Mouse (Mus musculus): ENCODE measurements around the gene Anp32e.
"Not testable (repeated sequence)": the region's sequence is repeated elsewhere in the genome, so short reads cannot be mapped to it uniquely, and the experiment has no call there.

Anp32e gene

DNA sequence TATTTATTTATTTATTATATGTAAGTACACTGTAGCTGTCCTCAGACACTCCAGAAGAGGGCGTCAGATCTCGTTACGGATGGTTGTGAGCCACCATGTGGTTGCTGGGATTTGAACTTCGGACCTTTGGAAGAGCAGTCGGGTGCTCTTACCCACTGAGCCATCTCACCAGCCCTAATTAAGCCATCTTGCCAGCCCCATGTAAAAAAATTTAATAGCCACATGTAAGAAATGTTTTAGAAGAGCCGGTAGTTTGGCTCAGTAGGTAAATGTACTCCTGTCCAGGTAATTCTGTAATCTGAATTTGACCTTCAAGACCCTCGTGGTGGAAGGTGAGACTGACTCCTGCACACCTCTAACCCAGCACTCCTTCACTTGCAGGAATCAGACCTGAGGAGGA is 41.6 kb downstream of the Anp32e start:
- DNase-seq (ENCODE audit: extremely low spot score, low read depth, low spot score), result not testable (repeated sequence)

DNA sequence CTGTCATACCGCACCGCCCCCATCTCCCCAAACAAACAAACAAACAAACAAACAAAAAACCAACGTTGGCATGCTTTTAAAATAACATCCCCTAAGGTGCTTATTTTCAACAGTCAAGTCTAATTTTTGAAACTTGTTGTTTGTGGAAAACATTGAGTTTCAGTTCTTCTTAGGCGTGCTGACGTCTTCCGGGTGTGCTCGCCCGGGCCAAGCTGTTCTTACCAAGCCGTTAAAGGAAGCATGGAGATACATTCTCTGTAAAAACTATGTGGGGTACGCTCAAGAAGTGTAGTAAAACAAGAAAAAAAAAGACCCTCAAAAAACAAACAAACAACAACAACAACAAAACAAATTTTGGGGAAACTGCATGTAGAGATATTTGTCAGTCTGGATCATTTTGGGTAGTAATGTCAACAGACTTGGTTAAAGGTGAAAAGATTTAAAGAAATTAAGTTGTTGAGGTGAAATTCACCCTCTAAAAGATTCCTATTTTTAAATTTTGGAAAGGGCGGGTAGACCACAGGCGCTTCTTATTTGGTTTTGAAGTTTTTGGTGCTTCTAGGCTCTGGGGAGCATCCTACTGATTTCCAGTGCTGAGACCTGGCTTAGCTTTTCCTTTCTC is 43.3 kb downstream of the Anp32e start:
- DNase-seq (ENCODE audit: extremely low spot score, low read depth, low spot score), result no peak

DNA sequence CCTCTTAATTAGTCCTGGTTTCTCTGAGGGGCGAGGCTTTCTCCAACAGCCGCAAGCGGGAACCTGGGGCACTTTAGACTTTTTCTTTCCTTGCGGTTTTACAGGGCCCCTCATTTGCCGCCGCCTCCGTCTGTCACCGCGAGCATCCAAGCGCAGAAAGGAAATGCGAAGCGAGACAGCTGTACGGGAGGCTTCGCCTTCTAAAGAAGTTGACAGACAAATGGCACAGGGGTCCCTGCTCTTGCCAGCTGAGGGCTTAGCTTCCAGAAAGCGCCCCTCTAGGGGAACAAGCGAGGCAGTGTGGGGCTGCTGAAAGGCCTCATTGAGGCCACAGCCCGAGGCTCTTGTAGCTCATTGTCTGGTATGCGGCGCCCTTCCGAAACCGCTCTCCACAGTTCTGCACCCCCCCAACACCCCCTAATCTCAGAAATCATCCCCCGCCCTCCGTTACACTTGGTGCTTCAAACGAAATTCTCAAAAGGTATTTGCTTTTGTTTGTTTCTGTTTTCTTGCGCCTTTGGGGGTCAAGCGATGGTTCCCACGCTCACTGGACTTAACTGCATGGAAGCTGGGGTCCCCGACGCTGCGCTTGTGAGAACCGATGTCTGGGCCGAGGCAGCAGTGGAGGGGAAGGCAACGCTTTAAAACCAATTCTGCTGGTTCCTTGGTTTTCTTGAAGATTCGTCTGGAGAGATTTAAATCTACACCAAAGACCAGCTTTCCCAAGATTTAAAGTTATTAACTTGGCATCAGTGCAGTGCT is 44.0 kb downstream of the Anp32e start:
- DNase-seq (ENCODE audit: extremely low spot score, low read depth, low spot score), result no peak

DNA sequence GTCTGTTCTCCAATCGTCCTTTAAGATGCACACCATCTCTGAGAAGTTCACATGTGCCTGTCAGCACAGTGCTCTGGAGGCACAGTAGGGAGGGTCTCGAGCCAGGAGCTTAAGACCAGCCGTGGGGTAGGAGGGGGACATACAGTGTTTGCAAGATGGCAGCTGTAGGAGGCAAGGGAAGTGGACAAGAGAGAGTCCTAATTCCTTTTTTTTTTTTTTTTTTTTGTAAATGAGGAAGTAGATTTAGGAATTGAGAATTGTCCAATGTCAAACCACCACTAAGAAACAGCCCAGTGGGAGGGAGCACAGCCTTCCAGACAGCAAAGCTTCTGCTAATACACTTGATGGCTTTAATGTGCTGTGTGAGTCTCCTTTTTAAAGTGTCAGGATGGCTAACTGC is 48.0 kb downstream of the Anp32e start:
- DNase-seq (ENCODE audit: extremely low spot score, low read depth, low spot score), result no peak

DNA sequence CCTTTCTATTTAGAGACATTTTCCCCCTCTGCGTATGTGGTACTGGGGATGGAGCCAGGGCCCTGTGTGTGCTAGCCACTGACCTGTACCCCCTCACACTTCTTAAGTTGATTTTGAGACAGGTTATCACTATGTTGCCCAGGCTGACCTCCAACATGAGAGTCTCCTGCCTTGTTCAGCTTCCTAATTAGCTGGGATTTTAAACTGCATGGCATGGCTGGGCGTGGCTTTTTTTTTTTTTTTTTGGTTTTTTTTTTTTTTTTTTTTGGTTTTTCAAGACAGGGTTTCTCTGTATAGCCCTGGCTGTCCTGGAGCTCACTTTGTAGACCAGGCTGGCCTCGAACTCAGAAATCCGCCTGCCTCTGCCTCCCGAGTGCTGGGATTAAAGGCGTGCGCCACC is 48.5 kb downstream of the Anp32e start:
- not testable (repeated sequence) for DNase-seq (ENCODE audit: extremely low spot score, low read depth, low spot score)

DNA sequence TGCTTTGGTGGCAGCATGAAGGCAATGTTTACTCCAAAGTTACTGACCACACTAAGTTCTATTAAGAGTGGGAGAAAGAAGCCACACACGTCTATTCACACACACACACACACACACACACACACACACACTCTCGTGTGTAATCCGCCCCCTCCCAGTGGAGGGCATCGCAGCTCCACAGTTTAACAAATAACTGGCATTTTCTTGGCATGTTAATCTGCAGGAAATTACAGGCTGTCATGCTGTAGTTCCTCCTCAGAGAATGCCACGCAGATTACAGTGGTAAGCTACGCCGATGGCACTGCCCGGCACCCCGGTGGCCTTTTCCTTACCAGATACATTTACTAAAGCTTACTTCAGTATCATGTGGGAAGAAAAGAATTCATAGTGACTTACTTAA is 49.2 kb downstream of the Anp32e start:
- DNase-seq (ENCODE audit: extremely low spot score, low read depth, low spot score), result no peak

DNA sequence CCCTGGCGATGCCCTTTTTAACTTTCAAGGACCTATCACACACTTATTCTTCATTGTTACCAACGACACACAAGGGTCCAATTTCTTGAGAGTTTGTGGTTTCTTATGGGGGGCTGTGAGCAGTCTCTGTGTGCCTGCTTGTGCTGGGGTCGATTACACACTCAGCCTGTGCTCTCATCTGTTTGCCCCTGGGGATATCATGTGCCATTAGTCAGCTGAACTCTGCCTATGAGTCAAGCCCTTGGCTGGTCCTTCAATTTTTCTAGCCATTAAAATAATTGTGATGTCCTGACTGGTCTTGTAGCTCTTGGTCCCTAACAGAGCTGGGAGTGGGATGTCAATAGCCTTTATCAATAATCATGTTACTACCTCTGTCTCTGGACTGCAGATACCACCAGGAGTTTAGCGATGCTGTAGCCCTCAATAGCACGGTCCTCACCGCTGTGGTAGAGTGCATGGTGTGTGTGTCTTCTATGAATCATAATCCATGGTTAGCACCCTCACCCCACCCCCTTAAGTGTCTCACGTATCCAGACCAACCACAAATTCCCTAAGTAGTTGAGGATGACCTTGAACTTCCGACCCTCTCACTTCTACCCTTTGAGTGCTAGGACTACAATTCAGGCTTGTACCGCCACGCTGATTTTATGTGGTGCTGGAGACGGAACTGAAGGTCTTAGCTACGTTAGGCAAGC is 51.4 kb downstream of the Anp32e start:
- no peak for DNase-seq (ENCODE audit: extremely low spot score, low read depth, low spot score)

DNA sequence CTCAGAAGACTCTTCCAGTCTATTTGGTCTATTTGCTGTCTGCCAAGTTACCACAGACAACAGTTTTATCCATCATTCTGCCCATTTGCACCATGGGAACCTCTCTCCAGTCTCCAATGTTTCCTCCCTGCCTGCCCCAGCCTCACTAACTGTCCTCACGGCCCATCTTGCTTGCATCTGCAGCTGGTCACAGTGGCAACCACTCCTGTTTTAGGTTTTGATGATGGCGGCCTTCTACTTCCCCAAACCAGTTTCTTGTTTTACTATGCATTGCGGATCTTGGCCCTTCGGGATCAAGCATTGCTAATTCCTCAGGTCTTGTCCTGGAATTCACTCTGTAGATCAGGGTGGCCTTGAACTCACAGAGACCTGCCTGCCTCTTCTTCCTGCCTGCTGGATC is 53.1 kb downstream of the Anp32e start:
- no peak for DNase-seq (ENCODE audit: extremely low spot score, low read depth, low spot score)

DNA sequence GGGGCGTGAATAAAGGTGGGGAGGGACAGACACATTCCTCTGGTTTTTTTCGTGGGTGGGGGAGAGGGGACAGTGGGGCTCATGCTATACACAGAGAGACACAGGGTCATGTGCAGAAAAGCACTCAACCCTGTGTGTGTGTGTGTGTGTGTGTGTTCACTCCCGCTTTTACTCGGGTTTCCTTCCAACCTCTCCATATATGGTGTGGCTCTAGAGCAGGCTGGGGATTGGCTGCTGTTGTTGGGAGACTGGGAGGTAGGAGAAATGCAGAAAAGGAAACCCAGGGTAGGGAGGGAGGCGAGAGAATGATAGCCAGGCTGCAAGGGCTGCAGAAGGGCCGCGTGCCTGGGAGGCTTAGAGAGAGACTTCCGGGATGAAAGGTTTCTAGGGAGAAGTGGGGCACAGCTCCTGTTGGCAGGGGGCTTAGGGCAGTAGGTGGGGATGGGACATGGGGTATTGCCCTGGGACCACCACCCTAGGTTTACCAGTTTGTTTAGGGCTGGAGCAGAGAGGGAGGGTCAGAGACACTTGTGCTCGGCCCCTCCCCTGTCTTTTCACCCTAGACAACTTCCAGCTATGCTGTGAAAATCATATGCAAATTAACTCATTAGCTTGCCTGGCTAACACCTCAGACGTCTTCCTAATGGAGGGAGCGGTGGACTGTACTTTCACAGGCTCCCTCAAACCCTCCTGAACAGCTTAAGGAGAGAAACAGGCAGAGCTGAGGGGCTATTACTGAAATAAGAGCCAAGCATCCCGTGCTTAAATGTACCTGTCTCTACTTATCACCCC is 56.4 kb downstream of the Anp32e start:
- no peak for DNase-seq (ENCODE audit: extremely low spot score, low read depth, low spot score)

DNA sequence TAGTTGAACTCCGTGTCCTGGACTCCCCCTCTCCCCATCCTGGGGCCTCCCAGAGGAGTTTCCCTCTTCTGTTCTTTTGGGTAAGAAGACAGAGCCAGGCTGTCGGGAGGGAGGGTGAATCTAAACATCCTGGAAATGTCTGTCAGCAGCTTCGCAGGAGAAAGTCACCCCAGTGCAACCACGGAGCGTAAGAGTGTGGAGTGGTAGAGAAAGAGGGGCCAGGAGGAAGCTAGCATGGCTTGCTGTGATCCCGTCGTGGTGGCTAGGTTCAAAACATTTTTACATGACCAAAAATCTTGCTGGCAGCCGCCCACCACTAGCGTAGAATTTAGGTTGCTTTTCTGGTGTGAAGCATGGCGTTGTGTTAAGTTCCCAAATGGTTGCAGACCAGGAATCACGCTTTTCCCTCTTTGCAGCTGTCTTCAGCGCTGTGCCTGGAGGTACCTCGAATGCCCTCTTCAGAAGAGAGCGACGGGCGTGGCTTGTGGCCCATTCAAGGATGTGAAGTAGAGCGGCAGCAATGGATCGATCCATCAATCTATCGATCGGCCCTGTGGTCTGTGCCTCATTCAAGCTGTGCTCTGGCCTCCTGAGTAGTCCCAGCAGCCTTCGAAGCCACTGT is 57.1 kb downstream of the Anp32e start:
- DNase-seq (ENCODE audit: extremely low spot score, low read depth, low spot score), result no peak

DNA sequence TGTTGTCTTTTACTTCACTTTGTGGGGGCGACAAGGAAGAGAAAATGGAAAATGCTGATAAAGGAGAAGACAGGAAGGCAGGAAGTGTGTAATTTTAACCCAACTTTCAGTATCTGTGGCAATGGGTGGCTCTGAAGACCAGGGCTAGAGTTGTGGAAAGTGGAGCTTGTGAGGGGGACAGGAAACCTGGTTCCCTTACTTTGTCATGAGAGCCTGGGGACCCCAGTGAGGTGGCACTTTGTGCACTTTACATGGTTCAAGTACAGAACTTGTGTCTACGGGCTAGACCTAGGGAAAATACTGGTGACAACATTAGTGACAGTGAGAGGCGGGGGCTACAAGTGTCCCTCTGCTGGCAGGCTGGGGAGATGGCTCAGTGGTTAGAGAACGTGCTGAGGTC is 57.9 kb downstream of the Anp32e start:
- DNase-seq (ENCODE audit: extremely low spot score, low read depth, low spot score), result no peak

DNA sequence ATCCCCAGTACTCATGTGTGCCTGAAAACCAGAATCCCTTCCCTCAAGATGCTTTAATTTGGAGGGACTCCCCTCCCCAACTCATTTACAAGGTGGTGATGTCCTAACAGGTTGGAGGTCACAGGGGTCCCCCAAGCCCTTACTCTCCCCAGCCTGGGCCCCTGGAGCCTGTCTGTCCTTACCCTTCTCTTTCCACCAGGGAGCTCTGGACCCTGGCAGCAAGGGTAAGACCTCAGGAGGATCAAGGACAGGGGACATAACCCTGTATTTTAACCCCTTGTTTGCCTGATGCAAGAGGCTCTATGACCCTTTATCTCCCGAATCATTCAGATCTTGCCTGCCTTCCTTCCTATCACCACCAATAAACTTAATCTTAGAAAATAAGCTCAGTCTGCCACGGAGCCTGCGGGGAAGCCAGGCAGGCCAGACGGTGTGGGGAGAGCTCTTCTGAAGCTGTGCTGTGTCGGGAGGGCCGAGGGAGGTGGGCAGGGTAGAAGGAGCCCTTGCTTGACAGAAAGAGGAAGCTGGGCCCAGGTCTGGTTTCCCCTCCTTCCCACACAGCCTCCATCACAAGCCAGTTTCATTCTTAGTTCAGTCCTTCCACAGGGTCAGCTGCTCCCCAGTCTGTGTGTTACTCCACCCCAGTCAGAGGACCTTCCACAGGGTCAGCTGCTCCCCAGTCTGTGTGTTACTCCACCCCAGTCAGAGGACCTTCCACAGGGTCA is 58.5 kb downstream of the Anp32e start:
- DNase-seq (ENCODE audit: extremely low spot score, low read depth, low spot score), result no peak

DNA sequence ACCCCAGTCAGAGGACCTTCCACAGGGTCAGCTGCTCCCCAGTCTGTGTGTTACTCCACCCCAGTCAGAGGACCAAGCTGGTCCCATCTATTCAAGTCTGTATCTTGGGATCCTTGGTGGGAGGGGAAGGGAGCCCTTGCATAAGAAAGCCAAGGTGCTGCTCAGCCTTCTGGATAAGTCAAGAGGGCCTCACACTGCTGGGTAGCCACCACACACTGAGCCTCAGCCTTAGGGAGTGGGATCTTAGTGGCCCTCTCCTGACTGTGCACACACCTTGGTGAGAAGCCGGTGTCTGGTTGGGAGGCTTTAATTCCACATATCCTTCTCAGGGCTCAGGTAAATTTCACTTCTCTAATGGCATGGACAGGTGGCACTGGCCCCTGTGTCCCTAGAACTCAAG is 59.1 kb downstream of the Anp32e start:
- DNase-seq (ENCODE audit: extremely low spot score, low read depth, low spot score), result no peak

DNA sequence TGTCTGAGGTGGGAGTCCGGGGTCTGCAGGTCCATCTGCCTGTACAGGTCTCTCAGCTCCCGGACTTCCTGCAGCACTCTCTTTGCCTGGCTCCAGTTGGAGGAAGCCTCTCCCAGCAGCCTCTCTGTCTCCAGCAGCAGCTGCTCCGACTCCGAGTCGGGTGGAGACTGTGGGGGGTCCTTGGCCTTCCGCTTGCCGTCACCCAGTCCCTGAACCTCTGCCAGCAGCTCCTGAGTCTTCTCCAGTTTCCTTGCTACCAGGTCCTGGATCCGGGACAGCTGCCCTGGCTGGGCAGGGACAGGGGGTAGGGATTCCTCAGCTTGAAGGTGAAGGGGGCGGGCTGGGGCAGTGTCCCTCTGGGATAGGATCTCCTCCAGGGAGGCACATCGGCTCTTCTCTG is 59.9 kb downstream of the Anp32e start:
- DNase-seq (ENCODE audit: extremely low spot score, low read depth, low spot score), result no peak

DNA sequence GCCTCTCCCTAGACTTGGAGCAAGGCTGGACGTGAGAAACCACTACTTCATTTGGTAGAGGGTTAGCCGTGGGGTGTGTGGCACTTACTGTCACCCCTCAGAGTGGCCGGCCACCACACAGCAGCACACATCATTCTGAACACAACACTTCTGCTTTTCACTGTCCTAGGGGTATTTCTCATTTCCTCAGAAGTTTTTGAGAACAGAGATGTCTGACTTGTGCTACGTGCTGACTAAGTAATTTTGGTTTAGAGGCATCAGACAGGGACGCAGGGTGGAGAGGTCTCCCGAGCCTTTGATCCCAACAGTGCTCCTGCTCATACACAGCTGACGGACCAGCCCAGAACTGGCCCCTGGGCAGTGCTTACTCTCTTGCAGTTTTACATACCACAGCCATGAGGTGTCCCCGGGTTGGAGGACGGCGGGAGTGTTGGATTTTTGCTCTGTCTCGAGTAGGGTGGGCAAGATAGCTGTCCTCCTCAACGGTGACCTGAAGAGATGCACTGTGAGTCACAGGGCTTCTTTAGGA is 61.4 kb downstream of the Anp32e start:
- DNase-seq (ENCODE audit: extremely low spot score, low read depth, low spot score), result no peak

DNA sequence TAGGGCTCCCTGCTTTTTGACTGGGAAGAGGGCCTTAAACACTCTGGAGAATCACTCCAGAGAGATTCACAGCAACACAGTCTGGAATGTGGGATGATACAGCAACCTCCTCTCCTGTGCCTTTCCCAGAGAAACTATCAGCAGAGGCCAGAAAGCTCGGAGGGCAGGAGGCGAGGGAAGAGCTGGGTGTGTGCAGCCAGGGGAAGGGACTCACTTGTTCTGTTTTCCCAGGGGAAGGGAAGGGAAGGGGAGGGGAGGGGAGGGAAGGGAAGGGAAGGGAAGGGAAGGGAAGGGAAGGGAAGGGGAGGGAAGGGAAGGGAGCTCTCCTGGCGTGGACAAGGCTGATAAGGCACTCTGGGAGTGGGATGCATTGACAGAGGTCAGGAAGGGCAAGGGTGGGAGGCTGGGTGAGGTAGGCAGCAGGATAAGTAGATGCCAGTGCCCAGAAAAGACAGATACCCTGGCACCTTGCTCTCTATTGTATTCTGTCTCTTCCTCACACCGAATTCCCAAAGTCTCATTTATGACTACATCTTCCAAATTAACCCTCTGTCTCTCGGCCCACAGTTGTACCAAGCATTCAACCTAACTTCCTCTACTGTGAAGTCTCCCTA is 64.1 kb downstream of the Anp32e start:
- no peak for DNase-seq (ENCODE audit: extremely low spot score, low read depth, low spot score)

DNA sequence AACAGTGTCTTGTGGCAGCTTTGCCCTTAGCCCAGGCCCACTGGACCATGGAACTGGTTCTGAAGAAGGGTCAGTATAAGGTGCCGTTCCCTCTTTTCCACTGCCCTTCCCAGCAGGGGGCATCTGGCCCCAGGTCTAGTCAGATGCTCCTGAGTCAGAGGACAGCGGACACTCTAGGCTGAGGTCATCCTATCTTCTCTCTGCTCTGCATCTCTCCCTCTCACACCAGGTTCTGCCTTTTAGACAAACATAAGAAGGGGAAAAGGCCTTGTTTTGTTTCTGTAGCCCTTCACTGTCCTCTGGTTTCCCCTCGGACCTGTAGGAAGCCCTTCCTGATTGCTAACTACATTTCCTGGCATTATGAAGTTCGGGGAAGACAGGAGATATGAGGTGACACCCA is 64.8 kb downstream of the Anp32e start:
- no peak for DNase-seq (ENCODE audit: extremely low spot score, low read depth, low spot score)

DNA sequence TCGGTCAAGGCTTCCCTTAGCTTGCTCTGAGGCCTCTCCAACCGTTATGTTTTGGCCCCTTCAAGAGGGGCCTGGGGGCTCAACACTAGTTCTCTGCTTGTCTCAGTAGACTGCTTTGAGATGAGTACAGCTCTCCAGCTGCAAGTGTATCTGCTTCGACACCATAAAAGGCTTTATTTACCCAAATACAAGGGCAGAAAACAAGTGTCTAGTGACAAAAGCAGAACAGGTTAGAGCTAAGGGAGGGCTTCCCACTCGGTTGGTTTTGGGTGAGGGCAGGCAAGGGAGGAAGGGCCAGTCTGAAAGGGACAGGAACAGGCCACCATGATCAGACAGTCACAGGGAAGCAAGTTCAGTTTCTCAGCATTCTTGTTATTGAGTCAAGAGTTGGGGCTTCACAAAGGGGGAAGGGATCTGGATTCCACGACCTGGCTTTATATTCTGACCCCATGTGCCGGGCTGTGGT is 65.4 kb downstream of the Anp32e start:
- no peak for DNase-seq (ENCODE audit: extremely low spot score, low read depth, low spot score)

DNA sequence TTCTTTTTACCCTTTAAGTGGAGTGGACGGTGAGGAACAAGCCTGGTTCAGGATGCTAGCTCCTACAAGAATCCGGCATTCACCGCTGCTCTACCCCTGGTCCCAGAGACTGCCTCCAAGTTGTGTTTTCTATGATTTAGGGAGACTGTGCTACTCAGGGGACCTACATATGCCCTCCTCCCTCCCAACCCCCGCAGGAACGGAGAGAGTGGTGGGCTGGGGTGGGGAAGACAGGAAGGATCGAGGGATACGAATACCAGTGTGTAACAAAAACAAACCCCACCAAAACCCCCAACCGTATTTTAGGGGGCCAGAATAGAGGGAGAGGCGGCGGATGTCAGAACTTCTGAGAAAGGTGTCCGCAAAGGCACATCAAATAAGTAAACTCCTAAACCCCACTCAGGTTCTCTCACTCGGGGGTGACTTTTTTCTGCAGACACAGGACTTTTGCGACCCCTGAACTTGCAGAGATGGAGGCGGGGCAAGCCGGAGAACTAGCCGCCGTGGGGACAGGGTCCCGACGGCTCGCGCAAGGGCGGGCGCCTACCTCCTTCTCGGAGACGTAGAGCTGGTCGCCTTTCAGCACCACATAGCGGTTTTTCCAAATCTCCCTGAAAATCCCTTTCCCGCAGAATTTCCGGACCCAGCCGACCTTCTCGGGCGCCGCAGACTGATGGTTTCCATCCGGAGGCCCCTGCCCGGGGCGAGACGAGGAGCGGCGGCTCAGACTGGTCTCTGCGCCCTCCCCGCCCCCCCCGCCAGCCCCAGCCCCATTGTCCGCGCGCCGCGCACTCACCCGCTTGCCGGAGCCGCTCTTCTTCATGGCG is 66.1 kb downstream of the Anp32e start:
- DNase-seq (ENCODE audit: extremely low spot score, low read depth, low spot score), result no peak

All from hindlimb bud, embryonic 11.5 days (tissue).